Mouse (Mus musculus) C2C12 (cell line): ENCODE results near the gene Kcnj12.

Source experiments
- CEBPB ChIP-seq: IDR thresholded peaks from one replicate; pipeline ENCODE4 v1.6.1; 2011; ENCODE audit warnings: low read depth, mild to moderate bottlenecking, control low read depth, moderate library complexity
- CTCF ChIP-seq: IDR thresholded peaks from one replicate; pipeline ENCODE4 v1.5.1; 2011; ENCODE audit not compliant: control insufficient read depth, insufficient read depth, insufficient read length
- MAX ChIP-seq: IDR thresholded peaks from one replicate; pipeline ENCODE4 v1.6.1; 2011; ENCODE audit warnings: mild to moderate bottlenecking, control low read depth
- MYOD1 ChIP-seq: IDR thresholded peaks from one replicate; pipeline ENCODE4 v1.6.1; 2011; ENCODE audit warnings: low read depth; ENCODE audit not compliant: control insufficient read depth, insufficient read length
- MYOG ChIP-seq: IDR thresholded peaks from one replicate; pipeline ENCODE4 v1.6.1; 2011; ENCODE audit not compliant: control insufficient read depth, insufficient read length; ENCODE audit errors: extremely low read depth
- USF1 ChIP-seq: IDR thresholded peaks from one replicate; pipeline ENCODE4 v1.6.1; 2011; ENCODE audit warnings: low read depth, mild to moderate bottlenecking, control low read depth, moderate library complexity

DNA sequence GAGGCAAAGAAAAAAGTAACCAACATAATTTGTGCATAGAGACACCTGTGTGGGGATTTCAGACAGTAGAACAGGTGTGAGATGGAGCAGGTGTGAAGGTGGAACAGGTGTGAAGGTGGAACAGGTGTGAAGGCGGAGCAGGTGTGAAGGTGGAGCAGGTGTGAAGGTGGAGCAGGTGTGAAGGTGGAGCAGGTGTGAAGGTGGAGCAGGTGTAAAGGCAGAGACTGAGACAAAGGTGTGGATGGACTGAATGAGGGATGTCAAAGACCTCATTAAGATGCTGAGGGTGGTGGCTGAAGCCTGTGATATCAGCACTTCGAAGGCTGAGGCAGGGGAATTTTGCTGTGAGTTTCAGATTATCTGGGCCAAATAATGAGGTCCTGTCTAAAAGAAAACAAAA is 59.3 kb downstream of the Kcnj12 start:
- no peak for TF ChIP-seq CTCF
- TF ChIP-seq USF1 = no peak
- TF ChIP-seq MYOD1 = no peak
- no peak for TF ChIP-seq MYOG
- TF ChIP-seq CEBPB = no peak
- TF ChIP-seq MAX = no peak
